Mouse (Mus musculus): ENCODE data around the gene Lrsam1.

DNA sequence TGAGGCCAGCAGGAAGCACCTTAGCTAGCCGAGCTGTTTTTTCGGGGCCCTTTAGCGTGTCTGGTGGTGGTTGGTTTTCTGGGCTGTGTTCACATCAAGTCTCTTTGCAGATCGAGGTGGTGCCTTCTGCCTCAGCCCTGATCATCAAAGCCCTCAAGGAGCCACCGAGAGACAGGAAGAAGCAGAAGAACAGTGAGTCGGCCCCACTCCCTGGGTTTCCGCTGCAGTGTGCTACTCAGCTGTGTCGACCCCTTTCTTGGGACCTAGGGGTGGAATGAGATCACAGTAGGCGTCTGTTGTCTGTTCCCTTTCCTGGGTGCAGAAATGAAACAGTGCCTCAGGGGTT, 1.4 kb upstream of the Lrsam1 start:
- TF ChIP-seq CTCF (IDR thresholded peaks at IDR 0.05; ENCODE audit: low read depth) (no peak), EP300 (IDR thresholded peaks at IDR 0.05; ENCODE audit: low read depth) (no peak)

Measured in heart, postnatal 0 days (tissue).